Mouse (Mus musculus) embryo, embryonic 10.5 days (tissue): ENCODE data around the gene 1700012A03Rik.

Experiments used
- DNase-seq: peaks from one replicate; pipeline ENCODE4 v3.0.0-alpha.2; 2015; ENCODE audit warnings: low spot score

The 1700012A03Rik gene

DNA sequence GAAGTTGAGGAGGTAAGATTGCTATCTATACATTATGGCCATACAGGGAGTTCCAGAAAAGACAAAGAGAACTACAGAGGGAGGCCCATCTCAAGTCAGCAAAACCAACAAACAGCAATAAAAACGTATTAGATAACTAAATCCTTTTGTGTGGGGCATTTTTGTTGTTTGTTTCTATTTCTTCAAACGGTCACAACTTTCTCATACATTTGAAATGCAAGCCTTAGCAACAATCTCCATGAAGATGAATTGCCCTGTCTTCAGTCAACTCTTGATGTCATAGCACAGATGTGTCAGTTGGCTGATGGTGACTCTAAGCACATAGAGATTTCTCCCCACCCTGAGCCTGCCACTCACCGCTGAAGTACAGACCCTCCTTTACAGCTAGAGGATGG is at the start of gene 1700012A03Rik:
TSS of gene 1700012A03Rik (plus strand) at position 296 of the 395 bp plus-strand sequence.
- DNase-seq, result no peak

DNA sequence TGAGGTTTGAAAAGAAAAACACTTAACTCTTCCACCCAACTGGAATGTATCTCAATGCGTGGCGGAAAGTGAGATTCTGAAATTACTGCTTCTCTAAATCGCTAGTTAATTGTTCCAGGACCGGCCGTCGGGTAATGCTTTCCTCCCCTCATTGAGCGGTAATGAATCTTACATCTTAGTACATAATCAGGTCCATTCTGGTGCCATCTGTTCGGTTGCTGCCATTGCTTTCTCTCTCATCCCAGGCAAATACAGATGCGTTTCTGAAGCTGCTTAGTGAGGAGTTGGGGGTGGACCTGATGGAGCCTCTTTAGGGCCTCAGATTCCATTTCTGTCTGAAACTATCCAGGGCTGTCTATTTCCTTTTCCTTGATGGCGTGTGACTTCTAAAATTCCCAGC is 45.8 kb upstream of the 1700012A03Rik start:
- no peak for DNase-seq

- no peak for DNase-seq
Observed at GRCm38 (mm10) chr6:32005914-32006313, 44.1 kb upstream of the 1700012A03Rik start.

DNA sequence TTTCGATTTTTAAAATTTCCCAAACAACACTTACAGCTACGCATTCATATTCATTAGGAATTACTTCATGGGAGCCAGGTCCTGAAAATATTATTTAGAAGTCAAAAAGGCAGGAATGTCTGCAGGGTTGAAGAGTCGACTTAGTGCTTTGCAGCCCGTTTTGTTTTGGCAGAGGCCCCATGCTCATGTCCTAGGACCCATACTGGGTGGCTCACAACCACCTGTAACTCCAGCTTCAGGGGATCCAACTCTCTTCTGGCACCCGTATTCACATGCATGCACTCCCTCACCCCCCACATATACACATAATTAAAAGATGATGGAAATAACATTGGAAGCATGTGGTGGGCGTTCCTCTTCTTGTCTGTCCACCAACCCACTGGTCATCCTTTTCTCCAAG is 43.7 kb upstream of the 1700012A03Rik start:
- DNase-seq, result no peak

- no peak for DNase-seq
Observed at GRCm38 (mm10) chr6:32007336-32007735, 42.7 kb upstream of the 1700012A03Rik start.

DNA sequence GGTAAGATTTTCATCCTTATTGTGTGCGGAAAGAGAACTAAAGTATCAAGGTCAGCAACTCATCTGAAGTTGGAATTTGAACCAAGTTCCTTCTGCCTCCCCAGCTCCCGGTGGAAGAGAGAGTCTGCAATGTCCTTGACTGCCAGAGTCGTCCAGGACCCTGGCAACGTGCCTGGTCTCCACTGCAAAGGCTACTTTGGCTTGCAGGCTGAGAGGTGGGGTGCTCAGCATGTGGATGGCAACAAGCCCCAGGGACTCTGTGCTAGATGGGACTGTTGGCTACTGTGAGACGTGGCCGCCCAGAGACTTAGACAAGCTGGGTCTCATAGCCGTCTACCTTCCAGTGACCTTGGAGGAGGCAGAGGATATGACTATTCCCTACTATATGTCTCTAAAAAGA is 33.2 kb upstream of the 1700012A03Rik start:
- no peak for DNase-seq

DNA sequence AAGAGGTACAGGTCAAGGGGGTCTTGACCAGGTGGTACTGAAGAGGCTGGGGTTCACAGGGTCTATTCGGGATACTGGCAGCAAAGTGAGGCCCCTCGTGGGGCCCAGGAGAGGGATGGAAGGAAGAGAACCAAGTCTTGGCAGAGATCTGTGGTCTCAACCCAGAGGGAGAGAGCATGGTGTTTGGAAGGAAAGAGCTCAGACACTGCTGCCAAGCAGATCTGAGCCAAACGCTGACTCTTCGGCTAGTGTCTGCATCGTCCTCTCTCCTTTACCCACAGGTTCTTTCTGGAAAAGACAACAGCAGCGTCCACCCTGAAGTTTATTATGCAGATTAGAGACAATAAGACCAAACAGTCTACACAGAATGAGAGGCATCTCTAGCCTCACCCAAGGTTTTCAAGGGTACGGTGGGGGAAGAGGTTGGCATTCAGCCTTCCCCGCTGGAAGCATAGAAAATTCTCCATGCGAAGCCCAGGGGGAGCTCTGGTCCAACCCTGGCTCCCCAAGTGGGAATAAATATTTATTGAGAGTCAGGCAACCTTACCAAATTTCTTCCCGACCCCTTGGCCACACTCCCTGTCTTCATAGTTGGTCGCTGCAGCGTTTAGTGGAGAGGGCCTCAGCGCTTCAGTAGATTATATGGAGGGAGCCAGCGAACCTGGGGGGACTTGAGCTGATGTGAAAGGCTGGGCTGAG is 32.5 kb upstream of the 1700012A03Rik start:
- DNase-seq, result no peak

GRCm38 (mm10) chr6:32018105-32018446 is 32.0 kb upstream of the 1700012A03Rik start:
- DNase-seq, result no peak

- no peak for DNase-seq
Observed at GRCm38 (mm10) chr6:32021853-32022536, 28.1 kb upstream of the 1700012A03Rik start.

GRCm38 (mm10) chr6:32022537-32022869 is 27.5 kb upstream of the 1700012A03Rik start:
- no peak for DNase-seq

- no peak for DNase-seq
Observed at GRCm38 (mm10) chr6:32028228-32029009, 21.6 kb upstream of the 1700012A03Rik start.

DNA sequence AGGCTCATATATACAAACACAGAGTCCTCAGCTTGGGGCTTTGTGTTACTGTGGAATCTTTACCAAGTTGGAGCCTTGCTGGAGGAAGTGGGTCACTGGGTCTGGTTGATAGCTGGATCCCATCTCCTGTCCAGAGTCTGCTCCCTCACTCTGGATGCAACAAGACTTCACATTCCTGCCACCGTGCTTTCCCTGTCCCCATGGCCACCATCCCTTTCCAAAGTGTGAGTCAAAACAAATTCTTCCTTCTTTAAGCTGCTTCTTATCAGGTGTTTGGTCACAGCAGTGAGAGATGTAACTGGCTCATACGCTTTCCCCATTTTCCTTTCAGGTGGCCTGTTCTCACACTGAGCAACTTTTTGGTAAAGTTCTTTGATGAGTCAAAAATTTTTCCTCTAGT is 15.8 kb upstream of the 1700012A03Rik start:
- no peak for DNase-seq

DNA sequence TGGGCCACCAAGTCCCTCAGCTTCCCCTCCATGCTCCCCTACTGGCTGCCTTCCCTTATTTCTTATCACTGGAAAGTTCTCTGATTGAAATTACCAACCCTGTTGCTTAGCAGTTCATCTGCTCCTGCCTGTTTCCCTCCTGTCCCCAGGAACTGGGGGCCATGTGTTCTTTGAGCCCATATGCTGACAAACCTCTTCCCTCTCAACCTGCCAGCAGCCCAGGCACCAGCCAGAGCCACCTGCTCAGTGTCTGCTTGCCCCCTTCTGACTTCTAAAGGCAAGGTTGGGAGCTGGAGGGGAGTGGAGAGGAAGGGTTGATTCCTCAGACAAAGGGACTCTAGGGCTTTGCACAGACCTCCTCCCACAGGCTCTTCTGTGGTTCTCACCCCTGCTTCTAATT is 4.7 kb upstream of the 1700012A03Rik start:
- no peak for DNase-seq

DNA sequence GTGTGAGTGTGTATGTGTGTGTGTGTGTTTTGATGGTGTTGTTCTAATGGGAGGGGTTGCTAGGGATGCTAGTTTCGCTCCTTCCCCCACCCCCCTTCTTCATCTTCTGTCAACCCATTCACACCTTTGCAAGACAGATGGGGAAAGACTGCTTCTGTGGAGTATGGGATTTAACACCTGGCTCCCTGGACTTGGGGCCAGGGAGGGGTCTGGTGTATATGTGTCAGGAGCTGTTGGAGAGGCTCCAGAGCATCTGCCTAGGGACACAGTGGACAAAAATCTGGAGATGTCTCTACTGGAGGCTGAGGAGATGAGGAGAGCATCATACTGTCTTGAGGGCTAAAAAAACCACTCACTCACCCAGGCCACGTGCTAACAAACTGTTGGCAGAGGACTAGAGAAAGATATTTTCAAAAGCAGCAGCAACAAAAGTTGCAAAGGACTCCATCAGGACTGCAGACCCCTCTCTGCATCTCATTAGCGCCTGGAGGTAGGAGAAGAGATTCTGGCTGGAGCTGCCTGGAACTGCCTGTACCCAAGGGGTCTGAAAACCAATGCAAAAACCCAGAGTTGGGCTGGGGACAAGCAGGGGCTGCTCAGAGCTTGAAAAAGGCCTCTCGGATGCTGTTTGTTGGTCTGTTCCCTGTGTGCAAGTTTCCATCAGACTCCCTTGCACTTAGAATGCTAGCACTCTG is 643 bp upstream of the 1700012A03Rik start:
- DNase-seq, result no peak

GRCm38 (mm10) chr6:32052135-32052915 is 2.3 kb downstream of the 1700012A03Rik start:
- no peak for DNase-seq

DNA sequence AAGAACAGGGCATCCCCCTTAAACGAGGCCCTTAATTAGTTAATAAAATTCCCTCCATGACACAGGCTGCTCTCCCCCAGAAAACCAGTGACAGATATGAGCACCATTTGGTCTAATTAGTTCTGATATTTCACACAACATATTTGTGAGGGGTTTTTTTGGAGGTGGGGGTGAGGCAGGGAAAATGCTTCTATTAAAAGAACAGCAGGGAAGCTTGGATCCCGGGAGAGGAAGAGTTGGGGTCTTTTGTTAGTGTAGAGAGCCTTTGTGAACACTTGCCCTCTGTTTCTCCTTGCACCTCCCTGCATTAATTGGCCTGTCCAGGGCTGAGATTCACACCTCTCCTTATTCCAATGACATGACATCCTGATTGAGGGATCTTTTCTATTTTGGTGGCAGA is 6.5 kb downstream of the 1700012A03Rik start:
- no peak for DNase-seq

- no peak for DNase-seq
Observed at GRCm38 (mm10) chr6:32058571-32058970, 8.5 kb downstream of the 1700012A03Rik start.

GRCm38 (mm10) chr6:32060641-32061040 is 10.6 kb downstream of the 1700012A03Rik start:
- DNase-seq, result no peak

DNA sequence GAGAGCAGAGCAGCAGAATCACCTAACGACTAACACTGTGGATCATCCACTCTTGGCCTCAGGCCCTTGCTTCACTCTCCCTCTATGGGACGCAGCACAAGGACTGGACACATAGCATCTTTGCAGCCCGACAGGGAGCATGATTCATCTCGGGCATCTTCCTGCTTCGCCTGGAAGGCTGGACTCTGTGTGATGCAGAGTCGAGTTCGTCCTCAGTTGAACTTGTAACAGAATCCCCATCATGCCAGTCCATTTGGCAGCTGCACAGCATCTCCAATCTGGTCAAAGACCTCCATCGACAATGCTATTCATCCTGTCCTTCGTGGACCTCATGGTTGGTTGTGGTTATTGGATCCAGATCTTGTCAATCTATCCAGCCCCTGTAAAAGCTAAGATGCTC is 11.2 kb downstream of the 1700012A03Rik start:
- no peak for DNase-seq

DNA sequence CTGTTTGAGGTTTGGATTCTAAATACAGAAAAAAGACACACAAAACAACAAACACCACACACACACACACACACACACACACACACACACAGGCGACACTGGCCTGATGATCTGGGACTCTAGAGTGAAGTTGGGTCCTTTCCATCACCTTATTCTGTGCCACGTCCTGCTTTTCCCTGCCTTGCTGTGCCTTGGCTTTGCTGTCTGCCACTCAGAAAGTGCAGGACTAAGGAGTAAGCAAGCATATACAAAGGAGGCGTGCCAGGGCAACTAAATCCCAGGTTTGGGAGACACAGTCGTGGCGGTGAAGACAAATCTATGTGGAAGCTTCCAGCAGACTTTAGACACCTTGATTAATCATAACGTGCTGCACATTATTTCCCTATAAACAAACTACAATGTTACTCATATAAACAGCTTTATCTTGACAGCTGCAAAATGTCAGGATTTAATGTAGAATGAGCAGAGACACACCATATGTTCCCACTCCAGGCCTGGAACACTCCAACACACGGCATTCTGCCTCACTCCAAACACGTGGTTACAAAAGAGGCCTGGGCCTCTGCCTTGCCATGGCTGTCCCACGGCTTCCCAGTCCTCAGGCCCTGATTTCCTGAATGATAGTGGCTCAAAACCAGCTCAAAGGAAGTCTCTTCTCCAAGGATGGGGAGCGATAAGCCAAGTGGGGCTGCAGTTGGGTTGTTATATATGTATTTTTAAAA is 15.9 kb downstream of the 1700012A03Rik start:
- DNase-seq, result no peak

- no peak for DNase-seq
Observed at GRCm38 (mm10) chr6:32072161-32072560, 22.1 kb downstream of the 1700012A03Rik start.
